Mouse (Mus musculus): ENCODE data around the gene Rab5a. TPM values are rescaled to one million over a fixed set of nuclear protein-coding genes. Genes with fewer than 3 reads are reported as not detected.

The Rab5a gene
- 66.1 and 71.7 TPM in 2 replicates for polyA plus RNA-seq (2015; fragmentation: Nextera tagmentation; extraction: Ambion mirVana)

- 0% methylated on average over 71 of the region's 82 CpGs for WGBS
Measured at GRCm38 (mm10) chr17:53478858-53479603, at the start of gene Rab5a. Rab5a (plus strand) TSS chr17:53479234.

GRCm38 (mm10) chr17:53456152-53456551, 22.9 kb upstream of the Rab5a start:
- no peak overlapping the region for H3K4me2 ChIP-seq (ENCODE audit: low read depth, low read length)
- H3K9ac ChIP-seq (ENCODE audit: low read length), result no peak overlapping the region
- no peaks in the 10 kb centered on the region for H3K9me3 ChIP-seq (ENCODE audit: control insufficient read depth, low read length)
- no peaks in the 10 kb centered on the region for H3K36me3 ChIP-seq (ENCODE audit: control insufficient read depth, insufficient read depth, low read length)
- 69% methylated on average over 2 of the region's 2 CpGs for WGBS
- ATAC-seq (ENCODE audit: low read depth), result no peak
- no peak overlapping the region for H3K27ac ChIP-seq (ENCODE audit: low read length)
- no peak overlapping the region for H3K4me3 ChIP-seq (ENCODE audit: low read length)
- no peaks in the 10 kb centered on the region for H3K27me3 ChIP-seq (ENCODE audit: control insufficient read depth, insufficient read depth, low read depth, low read length)
- no peaks in the 10 kb centered on the region for H3K4me1 ChIP-seq (replicated peaks; ENCODE audit: control insufficient read depth, insufficient read depth, low read length)

More at GRCm38 (mm10) chr17:53478858-53479603, at the start of gene Rab5a:
- Histone ChIP-seq H3K4me2 (ENCODE audit: low read depth, low read length) (peak within 1 kb of the TSS; percentile 75), H3K9ac (ENCODE audit: low read length) (peak within 1 kb of the TSS; percentile 98), H3K9me3 (ENCODE audit: control insufficient read depth, low read length) (no peaks in the 10 kb centered on the region), H3K4me3 (ENCODE audit: low read length) (peak within 1 kb of the TSS; percentile 98), H3K4me1 (replicated peaks; ENCODE audit: control insufficient read depth, insufficient read depth, low read length) (peaks cover 15% of the 10 kb centered on the region), H3K27ac (ENCODE audit: low read length) (peak within 1 kb of the TSS; percentile 97), H3K27me3 (ENCODE audit: control insufficient read depth, insufficient read depth, low read depth, low read length) (no peaks in the 10 kb centered on the region), H3K36me3 (ENCODE audit: control insufficient read depth, insufficient read depth, low read length) (no peaks in the 10 kb centered on the region)
- peak; percentile 97 for ATAC-seq (ENCODE audit: low read depth)

GRCm38 (mm10) chr17:53456742-53457141, 22.3 kb upstream of the Rab5a start:
- Histone ChIP-seq H3K27me3 (ENCODE audit: control insufficient read depth, insufficient read depth, low read depth, low read length) (no peaks in the 10 kb centered on the region), H3K4me2 (ENCODE audit: low read depth, low read length) (no peak overlapping the region), H3K9me3 (ENCODE audit: control insufficient read depth, low read length) (no peaks in the 10 kb centered on the region), H3K27ac (ENCODE audit: low read length) (no peak overlapping the region), H3K9ac (ENCODE audit: low read length) (no peak overlapping the region), H3K4me3 (ENCODE audit: low read length) (no peak overlapping the region), H3K4me1 (replicated peaks; ENCODE audit: control insufficient read depth, insufficient read depth, low read length) (no peaks in the 10 kb centered on the region), H3K36me3 (ENCODE audit: control insufficient read depth, insufficient read depth, low read length) (no peaks in the 10 kb centered on the region)
- ATAC-seq (ENCODE audit: low read depth), result no peak
- WGBS, result 67% methylated on average over 1 of the region's 1 CpGs

GRCm38 (mm10) chr17:53462603-53463495, 16.2 kb upstream of the Rab5a start, which contains the start of gene Efhb:
Efhb (minus strand) TSS chr17:53463321.
- ATAC-seq (ENCODE audit: low read depth), result peak; percentile 98
- WGBS, result 23% methylated on average over 26 of the region's 26 CpGs
- Histone ChIP-seq H3K9me3 (ENCODE audit: control insufficient read depth, low read length) (no peaks in the 10 kb centered on the region), H3K36me3 (ENCODE audit: control insufficient read depth, insufficient read depth, low read length) (no peaks in the 10 kb centered on the region), H3K4me3 (ENCODE audit: low read length) (peak within 1 kb of the TSS; percentile 50), H3K27ac (ENCODE audit: low read length) (no peak within 1 kb of the TSS), H3K27me3 (ENCODE audit: control insufficient read depth, insufficient read depth, low read depth, low read length) (no peaks in the 10 kb centered on the region), H3K4me2 (ENCODE audit: low read depth, low read length) (peak within 1 kb of the TSS; percentile 64), H3K9ac (ENCODE audit: low read length) (peak within 1 kb of the TSS; percentile 58), H3K4me1 (replicated peaks; ENCODE audit: control insufficient read depth, insufficient read depth, low read length) (no peaks in the 10 kb centered on the region)

GRCm38 (mm10) chr17:53463496-53463840, 15.6 kb upstream of the Rab5a start:
- 9% methylated on average over 7 of the region's 9 CpGs for WGBS
- Histone ChIP-seq H3K27me3 (ENCODE audit: control insufficient read depth, insufficient read depth, low read depth, low read length) (no peaks in the 10 kb centered on the region), H3K36me3 (ENCODE audit: control insufficient read depth, insufficient read depth, low read length) (no peaks in the 10 kb centered on the region), H3K4me3 (ENCODE audit: low read length) (peak overlapping the region; percentile 50), H3K4me2 (ENCODE audit: low read depth, low read length) (peak overlapping the region; percentile 64), H3K27ac (ENCODE audit: low read length) (no peak overlapping the region), H3K9ac (ENCODE audit: low read length) (peak overlapping the region; percentile 58), H3K4me1 (replicated peaks; ENCODE audit: control insufficient read depth, insufficient read depth, low read length) (no peaks in the 10 kb centered on the region), H3K9me3 (ENCODE audit: control insufficient read depth, low read length) (no peaks in the 10 kb centered on the region)
- ATAC-seq (ENCODE audit: low read depth), result peak; percentile 34; the same call in 1 of the 2 replicates

GRCm38 (mm10) chr17:53465569-53465968, 13.5 kb upstream of the Rab5a start:
- H3K36me3 ChIP-seq (ENCODE audit: control insufficient read depth, insufficient read depth, low read length), result no peaks in the 10 kb centered on the region
- 45% methylated on average over 4 of the region's 4 CpGs for WGBS
- no peak for ATAC-seq (ENCODE audit: low read depth)
- no peaks in the 10 kb centered on the region for H3K27me3 ChIP-seq (ENCODE audit: control insufficient read depth, insufficient read depth, low read depth, low read length)
- H3K4me3 ChIP-seq (ENCODE audit: low read length), result no peak overlapping the region
- no peaks in the 10 kb centered on the region for H3K4me1 ChIP-seq (replicated peaks; ENCODE audit: control insufficient read depth, insufficient read depth, low read length)
- H3K9ac ChIP-seq (ENCODE audit: low read length), result no peak overlapping the region
- no peaks in the 10 kb centered on the region for H3K9me3 ChIP-seq (ENCODE audit: control insufficient read depth, low read length)
- no peak overlapping the region for H3K27ac ChIP-seq (ENCODE audit: low read length)
- H3K4me2 ChIP-seq (ENCODE audit: low read depth, low read length), result no peak overlapping the region

DNA sequence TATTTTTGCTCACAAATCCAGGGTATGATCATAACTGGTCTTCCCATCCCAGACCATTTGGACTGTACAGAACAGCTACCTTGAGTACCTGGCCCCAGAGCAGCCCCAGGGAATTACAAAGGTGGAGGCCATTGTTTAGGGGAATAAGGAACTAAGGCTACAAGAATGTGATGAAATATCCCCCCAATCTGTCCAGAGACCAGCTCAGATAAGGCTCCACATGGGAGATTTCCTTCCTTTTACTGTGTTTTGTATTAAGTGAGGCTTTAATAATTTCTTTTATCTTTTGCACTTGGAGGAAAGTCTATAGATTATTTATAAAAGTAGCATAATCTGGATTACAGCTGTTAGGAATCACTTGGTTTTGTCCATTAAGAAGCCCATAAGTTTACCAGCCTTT, 10.3 kb upstream of the Rab5a start:
- H3K4me2 ChIP-seq (ENCODE audit: low read depth, low read length), result no peak overlapping the region
- H3K9me3 ChIP-seq (ENCODE audit: control insufficient read depth, low read length), result no peaks in the 10 kb centered on the region
- no peak for ATAC-seq (ENCODE audit: low read depth)
- H3K27ac ChIP-seq (ENCODE audit: low read length), result no peak overlapping the region
- no peaks in the 10 kb centered on the region for H3K27me3 ChIP-seq (ENCODE audit: control insufficient read depth, insufficient read depth, low read depth, low read length)
- H3K4me3 ChIP-seq (ENCODE audit: low read length), result no peak overlapping the region
- no peaks in the 10 kb centered on the region for H3K36me3 ChIP-seq (ENCODE audit: control insufficient read depth, insufficient read depth, low read length)
- no peak overlapping the region for H3K9ac ChIP-seq (ENCODE audit: low read length)
- no peaks in the 10 kb centered on the region for H3K4me1 ChIP-seq (replicated peaks; ENCODE audit: control insufficient read depth, insufficient read depth, low read length)

- Histone ChIP-seq H3K9me3 (ENCODE audit: control insufficient read depth, low read length) (no peaks in the 10 kb centered on the region), H3K4me1 (replicated peaks; ENCODE audit: control insufficient read depth, insufficient read depth, low read length) (peaks cover 15% of the 10 kb centered on the region), H3K4me3 (ENCODE audit: low read length) (peak overlapping the region; percentile 98), H3K27ac (ENCODE audit: low read length) (peak overlapping the region; percentile 97), H3K4me2 (ENCODE audit: low read depth, low read length) (peak overlapping the region; percentile 64), H3K9ac (ENCODE audit: low read length) (peak overlapping the region; percentile 78), H3K27me3 (ENCODE audit: control insufficient read depth, insufficient read depth, low read depth, low read length) (no peaks in the 10 kb centered on the region), H3K36me3 (ENCODE audit: control insufficient read depth, insufficient read depth, low read length) (no peaks in the 10 kb centered on the region)
- no peak; the same call in 1 of the 2 replicates for ATAC-seq (ENCODE audit: low read depth)
- 5% methylated on average over 15 of the region's 15 CpGs for WGBS
Measured at GRCm38 (mm10) chr17:53478066-53478857, 772 bp upstream of the Rab5a start.
